Mouse (Mus musculus) cerebellum, adult 2 months (tissue): ENCODE measurements at regions not wholly inside any gene's neighbourhood (a gene's known extent, or its start where the extent isn't known, plus 50 kb on each side); places are given as distances from the start of the nearest gene placed in this dataset.

Experiments used
- DNase-seq, 2 experiments: peaks; one replicate each; pipeline ENCODE4 v3.0.0; 2021
- H3K27ac ChIP-seq: fragments of 200-500 bp; 2 replicates; pipeline ENCODE4 v1.5.1; 2012; ENCODE audit warnings: low read length, control low read depth, inconsistent platforms; ENCODE audit not compliant: insufficient read depth
- H3K27me3 ChIP-seq: fragments of 200-500 bp; 2 replicates; pipeline ENCODE4 v1.6.1; 2012; ENCODE audit warnings: inconsistent platforms, mild to moderate bottlenecking, low read length, moderate library complexity; ENCODE audit not compliant: control insufficient read depth, insufficient read depth
- H3K4me1 ChIP-seq: fragments of 200-500 bp; 2 replicates; pipeline ENCODE4 v1.6.1; 2011; ENCODE audit warnings: low read length; ENCODE audit not compliant: control insufficient read depth, insufficient read depth
- H3K4me3 ChIP-seq: fragments of 200-500 bp; replicated peaks from 2 replicates; pipeline ENCODE3; 2011; ENCODE audit warnings: mild to moderate bottlenecking, low read depth, low read length, control low read depth; ENCODE audit not compliant: insufficient read depth
- CTCF ChIP-seq: fragments of 200-500 bp; IDR thresholded peaks from 2 replicates; pipeline ENCODE4 v1.5.1; 2011; ENCODE audit warnings: low read depth, mild to moderate bottlenecking, control low read depth, low read length, moderate library complexity, borderline replicate concordance; ENCODE audit not compliant: insufficient read depth
- POLR2A ChIP-seq: fragments of 200-500 bp; IDR thresholded peaks from 2 replicates; pipeline ENCODE4 v1.6.1; 2011; ENCODE audit warnings: low read length, control low read depth, borderline replicate concordance; ENCODE audit not compliant: insufficient read depth
- WGBS: fragments of 180-500 bp; shearing (Covaris S2); methylation state at CpG from one replicate; pipeline ENCODE4 v1.1.7; 2018; 5-methylcytosine and 5-hydroxymethylcytosine counted together

DNA sequence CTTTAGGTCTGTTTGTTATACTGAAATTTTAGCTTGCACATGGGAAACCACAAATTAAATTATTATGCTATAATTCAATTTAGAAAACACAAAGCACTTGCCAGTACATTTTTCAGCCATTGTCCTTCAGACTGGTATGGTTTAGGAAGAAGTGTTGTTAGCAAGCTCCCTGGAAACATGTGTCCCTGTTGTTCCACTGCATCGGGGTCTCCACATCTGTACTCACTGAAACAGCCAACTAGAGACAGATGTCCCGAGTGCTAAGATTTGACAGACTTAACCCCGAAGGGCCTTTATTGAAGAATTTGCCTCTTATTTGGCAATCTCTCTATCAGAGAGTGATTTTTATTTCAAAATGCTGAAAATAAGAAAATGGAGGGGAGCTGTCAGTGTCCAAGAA lies 362.6 kb downstream of the Rfpl4b start:
- Histone ChIP-seq H3K4me1 (no peaks in the 10 kb centered on the region), H3K4me3 (no peak overlapping the region), H3K27me3 (no peaks in the 10 kb centered on the region), H3K27ac (no peak overlapping the region)
- DNase-seq = no peak
- TF ChIP-seq CTCF (no peak), POLR2A (no peak)
- 50% methylated on average over 3 of the region's 3 CpGs for WGBS

DNA sequence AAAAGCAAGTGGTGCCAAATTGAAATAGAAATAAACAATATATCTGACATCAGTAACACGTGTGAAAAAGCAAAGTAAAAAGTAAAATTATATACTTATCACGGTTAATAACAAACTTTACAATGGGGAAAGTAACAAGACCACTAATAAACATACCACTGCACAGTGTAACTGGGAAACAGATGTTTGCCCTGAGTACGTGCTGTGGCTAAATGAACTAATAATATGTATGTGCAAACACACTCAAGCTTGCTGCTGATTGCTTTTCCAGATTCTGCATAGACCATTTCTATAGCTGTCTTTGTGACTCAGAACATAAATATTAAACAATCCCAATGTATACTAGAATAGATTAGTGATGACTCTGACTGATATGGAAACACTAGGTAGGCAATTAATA lies 363.2 kb downstream of the Rfpl4b start:
- H3K4me3 ChIP-seq = no peak overlapping the region
- DNase-seq = no peak
- TF ChIP-seq POLR2A = no peak
- H3K4me1 ChIP-seq = no peaks in the 10 kb centered on the region
- no peaks in the 10 kb centered on the region for H3K27me3 ChIP-seq
- WGBS = 81% methylated on average over 3 of the region's 3 CpGs
- H3K27ac ChIP-seq = no peak overlapping the region

DNA sequence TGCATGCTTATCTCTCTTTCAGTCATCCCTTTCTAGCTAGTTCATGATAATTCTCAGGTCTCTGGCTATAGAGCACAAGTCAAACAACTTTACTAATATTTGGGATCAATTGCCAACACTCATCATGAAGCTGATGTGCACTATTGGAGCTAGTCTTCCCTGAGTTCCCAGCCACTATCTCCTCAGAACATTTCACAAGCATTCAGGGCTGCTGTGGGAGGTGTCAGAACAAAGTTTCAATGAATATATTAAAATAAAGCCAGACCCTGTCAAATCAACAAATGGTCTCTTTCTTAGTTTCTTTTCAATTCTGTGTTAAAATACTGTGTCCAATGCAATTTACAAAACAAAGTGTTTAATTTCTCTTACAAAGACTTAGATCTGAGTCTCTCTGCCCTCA lies 364.8 kb downstream of the Rfpl4b start:
- H3K27ac ChIP-seq = no peak overlapping the region
- no peaks in the 10 kb centered on the region for H3K27me3 ChIP-seq
- H3K4me1 ChIP-seq = no peaks in the 10 kb centered on the region
- H3K4me3 ChIP-seq = no peak overlapping the region
- TF ChIP-seq POLR2A (no peak), CTCF (no peak)
- DNase-seq = no peak

DNA sequence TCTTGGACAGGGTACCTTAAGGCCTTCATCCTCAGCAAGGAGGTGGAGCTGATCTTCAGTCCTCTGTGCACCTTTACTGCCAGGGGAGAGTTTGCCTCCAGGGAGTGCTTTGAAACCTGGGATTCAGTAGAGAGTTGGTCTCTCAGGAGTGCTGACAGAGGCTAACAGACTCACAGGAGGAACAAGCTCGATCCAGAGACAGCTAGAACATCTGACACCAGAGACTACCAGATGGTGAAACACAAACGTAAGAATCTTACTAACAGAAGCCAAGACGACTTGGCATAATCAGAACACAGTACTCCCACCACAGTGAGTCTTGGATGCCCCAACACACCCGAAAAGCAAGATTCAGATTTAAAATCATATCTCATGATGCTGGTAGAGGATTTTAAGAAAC lies 372.3 kb downstream of the Rfpl4b start:
- H3K27ac ChIP-seq = no peak overlapping the region
- no peaks in the 10 kb centered on the region for H3K27me3 ChIP-seq
- H3K4me1 ChIP-seq = no peaks in the 10 kb centered on the region
- no peak for DNase-seq
- H3K4me3 ChIP-seq = no peak overlapping the region
- 67% methylated on average over 4 of the region's 4 CpGs for WGBS
- TF ChIP-seq CTCF (no peak), POLR2A (no peak)

DNA sequence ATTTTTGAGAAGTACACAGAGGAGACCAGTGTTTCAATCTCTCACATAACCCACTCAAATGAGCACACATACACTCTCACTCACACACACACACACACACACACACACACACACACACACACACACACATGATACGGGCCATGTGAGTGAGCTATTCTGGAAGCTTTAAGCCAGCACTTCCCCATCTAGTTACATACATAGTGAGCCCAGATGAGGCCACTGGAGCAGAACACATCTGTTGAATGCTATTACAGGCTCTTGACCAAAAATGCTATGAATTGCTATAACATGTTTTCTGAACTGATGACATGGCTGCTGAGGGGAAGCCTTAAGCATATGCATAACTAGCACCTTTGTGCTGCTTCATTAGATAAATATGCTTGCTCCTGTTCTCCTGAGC lies 373.9 kb downstream of the Rfpl4b start:
- H3K27ac ChIP-seq = no peak overlapping the region
- DNase-seq = no peak
- no peaks in the 10 kb centered on the region for H3K27me3 ChIP-seq
- TF ChIP-seq CTCF (no peak), POLR2A (no peak)
- 76% methylated on average over 1 of the region's 1 CpGs for WGBS
- H3K4me3 ChIP-seq = no peak overlapping the region
- no peaks in the 10 kb centered on the region for H3K4me1 ChIP-seq

DNA sequence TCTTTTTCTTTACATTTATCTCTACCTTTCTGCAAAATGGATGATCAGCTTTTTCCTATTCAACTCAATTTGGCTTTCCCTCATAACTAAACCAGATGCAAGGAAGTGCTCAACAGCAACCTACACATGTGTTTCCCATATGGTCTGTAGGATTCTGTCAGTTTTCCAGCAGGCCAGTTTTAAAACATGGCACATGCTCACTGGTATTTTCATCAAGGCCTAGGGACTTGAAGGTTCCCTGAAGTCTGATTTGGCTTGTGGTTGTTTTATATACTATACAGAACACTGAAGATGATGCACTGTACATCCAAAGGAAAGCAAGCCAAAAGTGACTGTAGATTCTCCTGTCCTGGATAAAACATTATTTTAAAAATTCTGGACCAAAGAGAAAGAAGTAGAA lies 374.3 kb downstream of the Rfpl4b start:
- H3K4me1 ChIP-seq = no peaks in the 10 kb centered on the region
- TF ChIP-seq POLR2A (no peak), CTCF (no peak)
- no peak overlapping the region for H3K27ac ChIP-seq
- no peak for DNase-seq
- no peaks in the 10 kb centered on the region for H3K27me3 ChIP-seq
- H3K4me3 ChIP-seq = no peak overlapping the region

DNA sequence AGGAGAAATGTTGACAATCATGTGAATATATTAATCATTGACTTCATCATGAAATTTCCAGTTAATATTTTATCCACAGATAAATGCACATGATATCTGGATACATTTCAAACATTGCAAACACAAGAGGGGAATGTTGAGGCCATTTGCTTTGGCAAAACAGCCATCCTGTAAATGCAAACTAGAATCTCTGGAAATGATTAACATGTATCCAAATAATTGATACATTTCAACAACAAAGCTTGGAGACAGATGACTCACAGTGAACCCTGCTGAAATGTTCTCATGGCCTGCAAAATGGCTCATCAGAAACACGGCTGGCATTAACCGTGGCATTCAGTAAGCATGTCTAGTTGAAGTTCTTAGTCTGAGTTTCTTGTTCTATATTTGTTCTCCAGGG lies 382.3 kb downstream of the Rfpl4b start:
- no peaks in the 10 kb centered on the region for H3K27me3 ChIP-seq
- H3K4me1 ChIP-seq = no peaks in the 10 kb centered on the region
- TF ChIP-seq POLR2A (no peak), CTCF (no peak)
- 96% methylated on average over 2 of the region's 2 CpGs for WGBS
- H3K27ac ChIP-seq = no peak overlapping the region
- DNase-seq = no peak
- no peak overlapping the region for H3K4me3 ChIP-seq

DNA sequence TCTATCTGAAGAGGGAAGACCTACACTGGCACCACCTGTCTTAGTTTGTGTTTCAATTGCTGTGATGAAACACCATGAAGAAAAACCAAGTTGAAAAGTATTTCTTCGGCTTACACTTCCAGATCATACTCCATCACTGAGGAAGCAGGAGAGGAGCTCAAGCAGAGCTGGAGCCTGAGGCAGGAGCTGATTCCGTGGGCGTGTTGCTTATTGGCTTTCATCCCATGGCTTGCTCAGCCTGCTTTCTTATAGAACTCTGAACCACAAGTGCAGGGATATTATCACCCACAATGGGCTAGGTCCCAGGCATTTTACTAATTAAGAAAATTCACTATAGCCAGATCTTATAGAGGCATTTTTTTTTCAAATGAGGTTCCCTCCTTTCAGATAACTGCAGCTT lies 384.7 kb downstream of the Rfpl4b start:
- H3K4me1 ChIP-seq = no peaks in the 10 kb centered on the region
- no peak overlapping the region for H3K27ac ChIP-seq
- H3K27me3 ChIP-seq = no peaks in the 10 kb centered on the region
- H3K4me3 ChIP-seq = no peak overlapping the region
- WGBS = 57% methylated on average over 3 of the region's 3 CpGs
- DNase-seq = no peak
- no peak for TF ChIP-seq CTCF
- TF ChIP-seq POLR2A = no peak

DNA sequence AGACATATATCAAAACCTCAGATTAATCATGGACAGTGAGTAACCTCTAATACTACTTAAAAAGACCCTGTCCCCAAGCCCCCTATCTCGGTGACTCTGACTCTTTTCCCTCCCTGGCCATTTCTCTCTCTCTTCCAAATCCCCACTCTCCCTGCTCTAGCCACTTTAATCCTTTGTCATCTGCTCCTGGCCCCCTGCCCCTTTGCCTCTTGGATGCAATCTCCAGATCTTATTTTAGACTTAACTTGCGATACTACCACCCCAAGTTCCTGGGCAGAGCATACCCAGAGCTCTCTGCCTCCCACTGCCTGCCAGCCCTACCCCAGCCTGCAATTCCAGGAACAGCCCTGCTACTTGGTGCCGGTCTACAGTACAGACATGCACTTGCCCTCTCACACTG lies 400.0 kb downstream of the Rfpl4b start:
- Histone ChIP-seq H3K4me3 (no peak overlapping the region), H3K4me1 (no peaks in the 10 kb centered on the region), H3K27me3 (no peaks in the 10 kb centered on the region), H3K27ac (no peak overlapping the region)
- whole genome bisulfite sequencing = 55% methylated on average over 3 of the region's 3 CpGs
- no peak for DNase-seq
- no peak for TF ChIP-seq POLR2A
- no peak for TF ChIP-seq CTCF
